Mouse (Mus musculus) erythroblast, adult 5-6 weeks (primary cell): ENCODE results near the gene Rfc5. TPM values are rescaled to one million over a fixed set of nuclear protein-coding genes. Genes with fewer than 3 reads are reported as not detected.
"Not testable (repeated sequence)": the region's sequence is repeated elsewhere in the genome, so short reads cannot be mapped to it uniquely, and the experiment has no call there.

Source experiments
- ATAC-seq: replicated peaks from 2 replicates; pipeline ENCODE4 v1.8.0; 2016; ENCODE audit warnings: moderate number of reproducible peaks, mild to moderate bottlenecking, moderate TSS enrichment, inconsistent platforms; ENCODE audit not compliant: poor library complexity, low FRiP score, severe bottlenecking
- total RNA-seq, 2 experiments: library from RNA; stranded (forward) in 1 of 2; stranded (reverse) in 1 of 2; fragments of 150-400 nt in 1 of 2; fragments of 200-764, 138-1000 nt in 1 of 2; gene quantifications; 2 replicates each; pipeline versions ENCODE4 v1.2.3 to v1.2.4; 2015 to 2017; ENCODE audit warnings: low replicate concordance in 2 of 2

The Rfc5 gene
- total RNA-seq, 2 experiments from 2014 or later = 12.1 to 21.7 TPM

- ATAC-seq = no peak
These were observed 33.1 kb downstream of the Rfc5 start for GRCm38 (mm10) chr5:117355648-117356303.

GRCm38 (mm10) chr5:117354121-117354520, 34.7 kb downstream of the Rfc5 start:
- no peak for ATAC-seq

GRCm38 (mm10) chr5:117348279-117348678, 40.6 kb downstream of the Rfc5 start:
- ATAC-seq = peak; percentile 73

GRCm38 (mm10) chr5:117347838-117348237, 41.0 kb downstream of the Rfc5 start:
- ATAC-seq = no peak

- ATAC-seq = no peak
These were observed 41.8 kb downstream of the Rfc5 start for GRCm38 (mm10) chr5:117347011-117347410.

- ATAC-seq = no peak
These were observed 42.6 kb downstream of the Rfc5 start for GRCm38 (mm10) chr5:117346281-117346680.

- no peak for ATAC-seq
These were observed 43.3 kb downstream of the Rfc5 start for GRCm38 (mm10) chr5:117345432-117345976.

- ATAC-seq = not testable (repeated sequence)
These were observed 44.4 kb downstream of the Rfc5 start for GRCm38 (mm10) chr5:117344496-117344895.

GRCm38 (mm10) chr5:117341896-117342295, 47.0 kb downstream of the Rfc5 start:
- no peak for ATAC-seq

GRCm38 (mm10) chr5:117340081-117340480, 48.8 kb downstream of the Rfc5 start:
- ATAC-seq = no peak

GRCm38 (mm10) chr5:117338503-117338902, 50.3 kb downstream of the Rfc5 start:
- ATAC-seq = 0 out of 2 replicates have a peak, but pooled peaks have one; percentile 58

GRCm38 (mm10) chr5:117337999-117338398, 50.8 kb downstream of the Rfc5 start:
- ATAC-seq = no peak

GRCm38 (mm10) chr5:117330457-117330856, 58.4 kb downstream of the Rfc5 start:
- no peak for ATAC-seq

Other genes with a start within 250 kb of the Rfc5 start
- 43.4 and 51.4 TPM in 2 replicates for gene Pebp1, start 101.4 kb downstream of the Rfc5 start, total RNA-seq (2015; ENCODE audit: low replicate concordance)
- gene Pebp1, start 101.4 kb downstream of the Rfc5 start, total RNA-seq (2017; ENCODE audit: low replicate concordance) = 11.4 and 17.4 TPM in 2 replicates
- gene Vsig10, start 70.0 kb downstream of the Rfc5 start, total RNA-seq (2015; ENCODE audit: low replicate concordance) = 0.84 TPM in 1 of 2 replicates, not detected in the other
- gene Vsig10, start 70.0 kb downstream of the Rfc5 start, total RNA-seq (2017; ENCODE audit: low replicate concordance) = 0.70 and 2.7 TPM in 2 replicates
- gene Wsb2, start 31.7 kb downstream of the Rfc5 start, total RNA-seq (2015; ENCODE audit: low replicate concordance) = 2.9 and 5.6 TPM in 2 replicates
- 3.1 and 4.2 TPM in 2 replicates for gene Wsb2, start 31.7 kb downstream of the Rfc5 start, total RNA-seq (2017; ENCODE audit: low replicate concordance)
- gene Ksr2, start 25.0 kb upstream of the Rfc5 start, total RNA-seq (2015; ENCODE audit: low replicate concordance) = 0.21 TPM in 1 of 2 replicates, not detected in the other
- under 0.01 TPM in 1 of 2 replicates, not detected in the other for gene Ksr2, start 25.0 kb upstream of the Rfc5 start, total RNA-seq (2017; ENCODE audit: low replicate concordance)